ENCODE assay signal across 15 mouse cellular contexts in the genomic region with DNA sequence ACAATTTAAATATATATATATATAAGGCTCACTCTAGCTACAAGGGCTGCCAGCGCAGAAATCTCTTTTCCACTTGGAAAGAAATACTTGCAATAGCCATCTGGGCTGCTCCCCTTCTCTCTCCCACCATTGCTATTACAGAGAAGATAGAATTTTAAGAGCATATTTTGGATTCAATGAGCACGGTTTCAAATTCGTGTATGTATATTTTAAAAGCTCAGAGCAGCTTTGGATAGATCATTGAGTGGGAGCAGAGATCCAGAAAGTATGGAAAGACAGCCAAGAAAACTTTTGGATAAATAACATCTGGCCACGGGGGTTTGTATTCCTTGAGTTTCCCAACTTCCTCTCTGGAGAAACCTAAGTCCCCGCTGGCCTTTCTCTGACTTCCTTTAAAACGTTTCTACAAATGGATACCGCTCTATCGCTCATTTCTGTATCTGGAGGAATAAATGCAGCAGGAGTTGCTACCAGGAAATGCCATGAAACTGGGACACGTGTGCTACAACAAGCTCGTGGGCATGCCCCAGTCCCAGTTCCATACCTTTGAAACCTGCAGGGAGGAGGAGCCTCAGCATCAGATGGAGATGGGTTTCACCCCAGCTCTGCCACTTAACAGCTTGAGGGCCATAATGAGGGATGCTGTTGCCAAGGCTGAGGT. TPM values are rescaled to one million over a fixed set of nuclear protein-coding genes. Genes with fewer than 3 reads are reported as not detected.
DNase-seq lines count a peak whose midpoint lies in the region; ATAC-seq and TF ChIP-seq lines count a peak whose summit lies in the region.
"Had no signal": no experiment of that assay in that cellular context is flagged by ENCODE, and none has a peak within 500 bp of the region (broad histone marks: within the 10 kb centered on the region; RNA-seq: fewer than 3 reads in every experiment).

No protein-coding gene starts in this region.

- peak overlapping the region; percentile 67 for H3K27ac ChIP-seq in gastrocnemius, adult 2 months
- H3K27ac ChIP-seq in heart, embryonic 15.5 days = peak overlapping the region; percentile 47; the same call in 1 of the 2 replicates
- H3K27ac ChIP-seq in liver, embryonic 12.5 days = no peak overlapping the region
- H3K27ac ChIP-seq: forebrain, embryonic 13.5 days; hindbrain, postnatal 0 days; liver, embryonic 13.5 days had no signal

- intact Hi-C loops in gastrocnemius, adult 2 months (cut with DNase I) = no loop called here
- intact Hi-C loops in gastrocnemius, postnatal 36 days (cut with DNase I) = no loop called here

- no peak for DNase-seq in gastrocnemius, adult 2 months
- DNase-seq in gastrocnemius, postnatal 36 days = no peak
- DNase-seq in layer of hippocampus, adult 8-10 months (ENCODE audit: low spot score in 2 of 2) = peak; percentile 9 to 10
- no peak for DNase-seq in layer of hippocampus, postnatal 10 days (ENCODE audit: low spot score in 2 of 2)
- peak; percentile 61 to 81 for DNase-seq in right cerebral cortex, postnatal 10 days (ENCODE audit: low spot score in 2 of 2)
- no peak for DNase-seq in cerebellum, postnatal 14 days
- DNase-seq: adrenal gland, postnatal 25 days; B cell, adult 2 months; liver, embryonic 13.5 days had no signal

- TF ChIP-seq CTCF in gastrocnemius, adult 2 months (IDR thresholded peaks at IDR 0.05) = no peak

- ATAC-seq in heart, embryonic 15.5 days (replicated peaks; ENCODE audit: insufficient number of reproducible peaks, insufficient read depth, low FRiP score, low read depth) = no peak
- ATAC-seq in liver, embryonic 12.5 days = no peak
- ATAC-seq: forebrain, embryonic 13.5 days; hindbrain, postnatal 0 days; midbrain, embryonic 16.5 days had no signal

- H3K4me2 ChIP-seq in heart, embryonic 15.5 days = no peak overlapping the region
- H3K4me2 ChIP-seq in liver, embryonic 12.5 days = no peak overlapping the region
- H3K4me2 ChIP-seq: forebrain, embryonic 13.5 days; liver, embryonic 13.5 days had no signal

- H3K36me3 ChIP-seq in heart, embryonic 15.5 days = no peaks in the 10 kb centered on the region
- no peaks in the 10 kb centered on the region for H3K36me3 ChIP-seq in liver, embryonic 12.5 days
- H3K36me3 ChIP-seq: liver, embryonic 13.5 days had no signal

- WGBS in heart, embryonic 15.5 days = 57% methylated on average over 10 of the region's 10 CpGs
- WGBS in liver, embryonic 12.5 days (ENCODE audit: insufficient replicate concordance) = 64% methylated on average over 10 of the region's 10 CpGs

- H3K9me3 ChIP-seq in heart, embryonic 15.5 days (replicated peaks) = no peaks in the 10 kb centered on the region
- 0 out of 2 replicates have a peak, but pooled peaks cover 3% of the 10 kb centered on the region for H3K9me3 ChIP-seq in liver, embryonic 12.5 days (replicated peaks)

- no peak overlapping the region for H3K9ac ChIP-seq in heart, embryonic 15.5 days
- H3K9ac ChIP-seq in liver, embryonic 12.5 days = no peak overlapping the region
- H3K9ac ChIP-seq: forebrain, embryonic 13.5 days; liver, embryonic 13.5 days had no signal

- peaks cover 9% of the 10 kb centered on the region for H3K4me1 ChIP-seq in heart, embryonic 15.5 days (replicated peaks)
- H3K4me1 ChIP-seq in liver, embryonic 12.5 days = no peaks in the 10 kb centered on the region
- H3K4me1 ChIP-seq: forebrain, embryonic 13.5 days; liver, embryonic 13.5 days had no signal

- H3K27me3 ChIP-seq in heart, embryonic 15.5 days = no peaks in the 10 kb centered on the region
- no peaks in the 10 kb centered on the region for H3K27me3 ChIP-seq in liver, embryonic 12.5 days (replicated peaks)
- H3K27me3 ChIP-seq: forebrain, embryonic 13.5 days; liver, embryonic 13.5 days had no signal

- no peak overlapping the region for H3K4me3 ChIP-seq in gastrocnemius, adult 2 months
- no peak overlapping the region for H3K4me3 ChIP-seq in heart, embryonic 15.5 days
- H3K4me3 ChIP-seq in liver, embryonic 12.5 days = no peak overlapping the region
- H3K4me3 ChIP-seq: forebrain, embryonic 13.5 days; liver, embryonic 13.5 days had no signal

RNA-seq across cellular contexts. Expression of gene Bicc1, which starts 45.1 kb away (rescaled TPM):
- 1 to 10 TPM; 7.9 to 9.7 TPM for total RNA-seq in gastrocnemius, adult 2 months (2021)
- 1 to 10 TPM; 8.1 to 8.4 TPM for total RNA-seq in gastrocnemius, postnatal 36 days (2021)
- 1 to 10 TPM; 4.8 to 7.1 (median 5.3) TPM for total RNA-seq in layer of hippocampus, adult 8-10 months (2022)
- 1 to 10 TPM; 6.2 to 6.6 TPM for total RNA-seq in layer of hippocampus, postnatal 10 days (2021)
- polyA plus RNA-seq in heart, embryonic 15.5 days (2015; fragmentation: Nextera tagmentation; extraction: Ambion mirVana) = 19.2 and 22.4 TPM in 2 replicates
- 4.9 and 5.8 TPM in 2 replicates for polyA plus RNA-seq in liver, embryonic 12.5 days (2016; fragmentation: Nextera tagmentation; extraction: Ambion mirVana)
- total RNA-seq: common myeloid progenitor, adult 5-6 weeks had no signal

Comparison
In these comparisons a context has a peak if more than half of its experiments do, and no peak if none do; other contexts are left out.
1. DNase-seq: peak in layer of hippocampus, adult 8-10 months (2 of 2) and right cerebral cortex, postnatal 10 days (2 of 2); none in gastrocnemius, adult 2 months (single experiment), gastrocnemius, postnatal 36 days (0 of 2), layer of hippocampus, postnatal 10 days (0 of 2) and cerebellum, postnatal 14 days (0 of 2).